In genomic region chr11:53032336-53032735, GRCm38 (mm10) we compare ENCODE assay signal across 9 mouse cellular contexts.
DNase-seq lines count a peak whose midpoint lies in the region; ATAC-seq and TF ChIP-seq lines count a peak whose summit lies in the region.
"Had no signal": no experiment of that assay in that cellular context is flagged by ENCODE, and none has a peak within 500 bp of the region (broad histone marks: within the 10 kb centered on the region; RNA-seq: fewer than 3 reads in every experiment).

No protein-coding gene starts in this region.

- H3K9ac ChIP-seq in lung, embryonic 16.5 days (ENCODE audit: low read length): no peak overlapping the region
- H3K9ac ChIP-seq: hindbrain, embryonic 15.5 days had no signal

- peak; percentile 59; the same call in 1 of the 2 replicates for ATAC-seq in lung, embryonic 16.5 days (ENCODE audit: low read depth)

- 26% methylated on average over 4 of the region's 4 CpGs for WGBS in lung, embryonic 16.5 days

- H3ac ChIP-seq in C2C12 (ENCODE audit: control insufficient read depth, insufficient read length, low read depth): no peak overlapping the region

- no peaks in the 10 kb centered on the region for H3K27me3 ChIP-seq in C2C12 (ENCODE audit: control insufficient read depth, insufficient read depth, insufficient read length)
- H3K27me3 ChIP-seq in lung, embryonic 16.5 days (ENCODE audit: control insufficient read depth, insufficient read depth, low read depth, low read length): no peaks in the 10 kb centered on the region
- H3K27me3 ChIP-seq: hindbrain, embryonic 15.5 days had no signal

- peak; percentile 81 for DNase-seq in adrenal gland, adult 2 months
- peak; percentile 56 for DNase-seq in embryo, embryonic 11.5 days (ENCODE audit: low read depth, low spot score)
- DNase-seq in gastrocnemius, postnatal 4 days (ENCODE audit: low spot score in 2 of 2): peak; percentile 51 to 75
- peak; percentile 90 to 92 for DNase-seq in kidney, postnatal 4 days
- DNase-seq in retina, postnatal 7 days (ENCODE audit: low read depth, low spot score): peak; percentile 55
- peak; percentile 59 for DNase-seq in urinary bladder, adult 2 months (ENCODE audit: low spot score)

- TF ChIP-seq CTCF in C2C12 (IDR thresholded peaks at IDR 0.05; ENCODE audit: control insufficient read depth, insufficient read depth, insufficient read length): peak; percentile 87

- H3K4me1 ChIP-seq in lung, embryonic 16.5 days (replicated peaks; ENCODE audit: control insufficient read depth, insufficient read depth, low read length): no peaks in the 10 kb centered on the region

- no peaks in the 10 kb centered on the region for H3K79me2 ChIP-seq in C2C12 (ENCODE audit: control insufficient read depth, insufficient read depth)

- H3K4me2 ChIP-seq in lung, embryonic 16.5 days (ENCODE audit: low read depth, low read length): no peak overlapping the region
- H3K4me2 ChIP-seq: hindbrain, embryonic 15.5 days had no signal

- H3K4me3 ChIP-seq in C2C12 (ENCODE audit: insufficient read depth, poor library complexity, severe bottlenecking): no peak overlapping the region
- no peak overlapping the region for H3K4me3 ChIP-seq in lung, embryonic 16.5 days (ENCODE audit: low read length)
- H3K4me3 ChIP-seq: hindbrain, embryonic 15.5 days had no signal

- H3K36me3 ChIP-seq in C2C12 (ENCODE audit: control insufficient read depth, insufficient read depth): no peaks in the 10 kb centered on the region
- H3K36me3 ChIP-seq in lung, embryonic 16.5 days (ENCODE audit: control insufficient read depth, insufficient read depth, low read length): no peaks in the 10 kb centered on the region
- H3K36me3 ChIP-seq: hindbrain, embryonic 15.5 days had no signal

- H3K79me3 ChIP-seq in C2C12 (ENCODE audit: low read depth): no peaks in the 10 kb centered on the region

- no peak overlapping the region for H3K27ac ChIP-seq in lung, embryonic 16.5 days (ENCODE audit: low read length)
- H3K27ac ChIP-seq: hindbrain, embryonic 15.5 days had no signal

- no peaks in the 10 kb centered on the region for H3K9me3 ChIP-seq in lung, embryonic 16.5 days (ENCODE audit: control insufficient read depth, low read length)
- H3K9me3 ChIP-seq: hindbrain, embryonic 15.5 days had no signal

TF ChIP-seq in C2C12, 6 proteins besides CTCF, POLR2A, EP300 and RAD21:
- TF ChIP-seq FOSL1 (IDR thresholded peaks at IDR 0.05; ENCODE audit: insufficient read depth, low read length, poor library complexity, severe bottlenecking): no peak
- TF ChIP-seq USF1 (IDR thresholded peaks at IDR 0.05; ENCODE audit: low read depth): no peak
- TF ChIP-seq MAX (IDR thresholded peaks at IDR 0.05): no peak
- TF ChIP-seq MYOG (IDR thresholded peaks at IDR 0.05; ENCODE audit: control insufficient read depth, extremely low read depth, insufficient read length): no peak
- TF ChIP-seq MYOD1 (IDR thresholded peaks at IDR 0.05; ENCODE audit: control insufficient read depth, insufficient read length, low read depth): no peak
- TF ChIP-seq CEBPB (IDR thresholded peaks at IDR 0.05; ENCODE audit: low read depth): no peak
